Mouse (Mus musculus) bone marrow, adult 2 months (tissue): ENCODE measurements around the gene Cyp39a1. TPM values are rescaled to one million over a fixed set of nuclear protein-coding genes. Genes with fewer than 3 reads are reported as not detected.

Experiments
- H3K27ac ChIP-seq: fragments of 200-500 bp; 2 replicates; pipeline ENCODE4 v1.5.1; 2012; ENCODE audit warnings: low read depth, mild to moderate bottlenecking, control low read depth, inconsistent platforms, low read length; ENCODE audit not compliant: control insufficient read depth, poor library complexity, insufficient read depth
- H3K4me1 ChIP-seq: fragments of 200-500 bp; 2 replicates; pipeline ENCODE4 v1.6.1; 2011; ENCODE audit warnings: low read length; ENCODE audit not compliant: control insufficient read depth, insufficient read depth
- H3K4me3 ChIP-seq: fragments of 200-500 bp; replicated peaks from 2 replicates; pipeline ENCODE3; 2011; ENCODE audit warnings: mild to moderate bottlenecking, low read depth, low read length, control low read depth; ENCODE audit not compliant: control insufficient read depth
- CTCF ChIP-seq: fragments of 200-500 bp; IDR thresholded peaks from 2 replicates; pipeline ENCODE4 v1.5.1; 2011; ENCODE audit warnings: low read length, control low read depth; ENCODE audit not compliant: control insufficient read depth, insufficient read depth
- POLR2A ChIP-seq: fragments of 200-500 bp; IDR thresholded peaks from 2 replicates; pipeline ENCODE4 v1.6.1; 2011; ENCODE audit warnings: low read depth, mild to moderate bottlenecking, control low read depth, low read length, borderline replicate concordance; ENCODE audit not compliant: control insufficient read depth
- WGBS: fragments of 180-500 bp; shearing (Covaris S2); methylation state at CpG from one replicate; pipeline ENCODE4 v1.1.7; 2018; 5-methylcytosine and 5-hydroxymethylcytosine counted together
- polyA plus RNA-seq: library from polyadenylated mRNA; stranded (reverse); fragments of >200 nt; gene quantifications from 2 replicates; pipeline ENCODE4 v1.2.4, GENCODE M21; 2011; ENCODE audit warnings: low replicate concordance; ENCODE audit not compliant: missing spikeins, insufficient read depth, insufficient read length

Gene Cyp39a1
- polyA plus RNA-seq: 2.2 and 2.4 TPM in 2 replicates

- TF ChIP-seq CTCF (no peak), POLR2A (no peak)
- H3K4me1 ChIP-seq: no peaks in the 10 kb centered on the region; the same call in 1 of the 2 replicates
- 1% methylated on average over 17 of the region's 17 CpGs for WGBS
- H3K27ac ChIP-seq: peak within 1 kb of the TSS; percentile 41; the same call in 1 of the 2 replicates
- peak within 1 kb of the TSS; percentile 83 for H3K4me3 ChIP-seq
Observed at GRCm38 (mm10) chr17:43667290-43667843, at the start of gene Cyp39a1. Gene Cyp39a1 (plus strand): TSS chr17:43667425.

DNA sequence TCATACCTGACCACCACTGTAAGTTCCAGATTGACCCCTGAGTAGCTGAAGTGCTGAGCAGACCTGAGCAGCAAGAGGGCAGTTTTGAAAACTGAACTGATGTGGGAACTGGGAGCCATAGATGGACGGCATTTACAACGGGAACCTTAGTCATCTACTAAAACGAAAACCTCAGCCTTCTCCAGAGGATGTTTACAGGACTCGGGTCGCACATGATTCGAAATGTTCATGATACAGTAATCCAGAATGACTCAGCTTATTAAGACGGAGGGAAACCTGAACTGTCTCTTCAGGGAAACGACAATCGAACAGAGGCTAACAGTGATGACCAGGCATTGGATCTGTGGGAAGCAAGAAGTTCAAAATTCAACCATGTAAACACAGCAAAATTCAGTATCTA, 48.1 kb upstream of the Cyp39a1 start:
- WGBS: 70% methylated on average over 9 of the region's 9 CpGs
- TF ChIP-seq POLR2A (no peak), CTCF (no peak)
- Histone ChIP-seq H3K4me3 (no peak overlapping the region), H3K27ac (no peak overlapping the region), H3K4me1 (no peaks in the 10 kb centered on the region)

DNA sequence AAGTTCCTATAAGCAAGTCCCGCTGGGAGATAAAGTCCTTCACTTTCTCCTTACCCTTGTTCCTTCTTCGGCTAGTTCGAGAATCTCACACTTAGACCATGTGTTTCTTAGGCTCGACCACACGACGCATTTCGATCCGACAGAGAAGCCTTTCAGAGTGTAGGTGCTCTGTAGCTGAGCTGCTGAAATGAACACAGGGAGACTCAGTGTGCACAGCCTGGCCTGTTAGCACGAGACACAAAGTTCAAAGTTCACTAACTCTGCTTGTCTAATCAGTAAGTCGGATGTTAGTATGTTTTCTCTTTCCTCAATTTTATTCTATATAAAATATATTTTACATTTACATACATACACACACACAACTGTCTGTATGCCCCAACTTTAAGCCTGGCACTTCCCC, 45.1 kb upstream of the Cyp39a1 start:
- 86% methylated on average over 10 of the region's 10 CpGs for WGBS
- H3K4me3 ChIP-seq: no peak overlapping the region
- TF ChIP-seq POLR2A (no peak), CTCF (no peak)
- no peaks in the 10 kb centered on the region for H3K4me1 ChIP-seq
- no peak overlapping the region for H3K27ac ChIP-seq

GRCm38 (mm10) chr17:43628246-43628645, 39.0 kb upstream of the Cyp39a1 start:
- no peaks in the 10 kb centered on the region for H3K4me1 ChIP-seq
- WGBS: 85% methylated on average over 10 of the region's 10 CpGs
- no peak overlapping the region for H3K4me3 ChIP-seq
- no peak overlapping the region for H3K27ac ChIP-seq
- TF ChIP-seq POLR2A (no peak), CTCF (no peak)

DNA sequence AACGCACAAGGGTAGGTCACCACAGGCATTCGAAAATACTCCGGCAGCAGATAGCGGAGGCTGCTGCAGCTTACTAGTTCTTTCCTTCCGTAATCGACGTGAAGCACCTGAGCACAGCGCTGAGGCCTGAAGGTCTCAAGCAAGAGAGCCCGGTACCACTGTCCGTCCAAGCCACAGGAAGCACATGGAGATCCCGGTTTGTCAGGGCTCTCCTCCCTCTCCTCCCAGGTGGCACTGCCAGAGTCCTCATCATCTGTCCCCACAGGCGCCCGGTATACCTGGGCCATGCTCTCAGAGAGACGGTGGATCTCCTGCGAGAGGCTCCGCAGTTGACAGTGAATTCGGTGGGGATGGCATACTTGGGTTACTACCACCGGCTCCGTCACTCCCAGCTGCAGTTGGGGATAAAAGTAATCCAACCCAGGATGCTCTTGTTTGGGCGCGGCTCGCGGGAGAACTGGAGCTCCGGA, 38.2 kb upstream of the Cyp39a1 start:
- Histone ChIP-seq H3K27ac (no peak overlapping the region), H3K4me1 (no peaks in the 10 kb centered on the region), H3K4me3 (no peak overlapping the region)
- TF ChIP-seq CTCF (no peak), POLR2A (no peak)
- 28% methylated on average over 24 of the region's 24 CpGs for WGBS

DNA sequence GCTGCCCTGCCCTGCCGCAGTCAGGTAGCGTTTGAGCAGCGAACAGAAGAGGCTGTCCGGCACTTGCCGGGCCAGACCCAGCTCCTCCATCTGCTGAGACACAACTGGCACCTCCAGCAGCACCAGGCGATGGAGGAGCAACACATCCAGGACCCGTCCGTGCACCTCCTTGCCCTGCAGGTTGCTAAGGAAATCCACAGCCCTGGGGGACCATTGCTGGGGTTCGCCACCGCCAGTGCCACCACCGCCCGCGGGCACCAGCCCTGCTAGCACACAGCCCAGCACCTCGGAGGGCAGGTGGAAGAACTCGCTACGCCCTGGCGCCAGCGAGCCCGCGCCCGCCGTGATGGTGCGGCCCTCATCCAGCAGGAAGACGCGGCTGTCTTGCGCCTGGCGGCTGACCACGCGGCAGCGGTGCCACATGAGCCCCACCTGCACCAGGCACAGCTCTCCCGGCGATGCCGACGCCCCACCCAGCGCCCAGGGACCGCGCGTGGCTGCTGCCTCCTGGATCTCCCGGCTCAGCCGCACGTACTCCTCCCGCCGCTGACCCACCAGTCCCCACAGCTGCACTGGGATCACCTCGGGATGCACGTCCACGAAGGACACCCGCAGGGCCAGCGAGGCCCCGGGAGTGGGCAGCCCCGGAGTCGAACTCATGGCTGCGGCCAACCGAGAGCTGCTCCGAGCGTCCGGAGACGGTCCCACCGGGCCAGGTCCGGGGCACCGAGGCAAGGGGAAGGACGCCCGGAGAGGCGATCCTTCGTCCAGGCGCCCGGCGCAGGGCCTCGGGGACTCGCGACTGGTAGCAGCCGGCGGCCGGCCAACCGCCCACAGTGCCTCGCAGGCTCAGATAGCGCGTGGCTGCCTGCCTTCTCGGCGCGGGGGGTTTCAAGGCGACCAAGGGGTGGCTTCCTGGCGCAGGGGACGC, 37.5 kb upstream of the Cyp39a1 start, which contains the start of gene Tdrd6:
Gene Tdrd6, minus strand, starts transcription at position 804 of the 931 bp plus-strand sequence.
- no peaks in the 10 kb centered on the region for H3K4me1 ChIP-seq
- no peak for TF ChIP-seq CTCF
- no peak for TF ChIP-seq POLR2A
- WGBS: 7% methylated on average over 83 of the region's 83 CpGs
- H3K4me3 ChIP-seq: no peak within 1 kb of the TSS
- H3K27ac ChIP-seq: no peak within 1 kb of the TSS

DNA sequence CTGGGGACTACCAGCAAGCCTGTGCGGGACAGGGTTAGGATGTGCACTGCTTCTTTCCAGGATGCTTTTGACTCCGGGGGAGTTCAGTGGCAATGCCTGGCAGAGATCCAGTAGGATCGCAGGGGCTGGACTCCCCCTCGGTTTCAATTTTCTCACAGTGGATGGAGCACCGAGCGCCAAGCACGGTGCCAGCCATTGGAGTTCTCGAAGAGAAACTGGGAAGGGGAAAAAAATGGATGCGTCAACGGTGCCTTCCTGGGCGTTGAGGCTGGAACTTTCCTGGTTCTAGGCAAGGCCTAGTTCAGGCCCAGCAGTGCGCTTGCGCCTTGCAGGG, 36.8 kb upstream of the Cyp39a1 start:
- 71% methylated on average over 13 of the region's 13 CpGs for WGBS
- no peak overlapping the region for H3K4me3 ChIP-seq
- no peak overlapping the region for H3K27ac ChIP-seq
- H3K4me1 ChIP-seq: no peaks in the 10 kb centered on the region
- no peak for TF ChIP-seq CTCF

- 87% methylated on average over 4 of the region's 4 CpGs for WGBS
- H3K4me3 ChIP-seq: no peak overlapping the region
- no peak for TF ChIP-seq CTCF
- no peak for TF ChIP-seq POLR2A
- no peaks in the 10 kb centered on the region for H3K4me1 ChIP-seq
- no peak overlapping the region for H3K27ac ChIP-seq
Observed at GRCm38 (mm10) chr17:43637146-43637545, 30.1 kb upstream of the Cyp39a1 start.
